Mouse (Mus musculus) B cell, adult 2 months (primary cell): ENCODE measurements around the gene Ppm1h.
"Not testable (repeated sequence)": the region's sequence is repeated elsewhere in the genome, so short reads cannot be mapped to it uniquely, and the experiment has no call there.

ENCODE experiments used
- DNase-seq, 2 experiments: peaks; one replicate each; pipeline ENCODE4 v3.0.0; 2022

The Ppm1h gene

DNA sequence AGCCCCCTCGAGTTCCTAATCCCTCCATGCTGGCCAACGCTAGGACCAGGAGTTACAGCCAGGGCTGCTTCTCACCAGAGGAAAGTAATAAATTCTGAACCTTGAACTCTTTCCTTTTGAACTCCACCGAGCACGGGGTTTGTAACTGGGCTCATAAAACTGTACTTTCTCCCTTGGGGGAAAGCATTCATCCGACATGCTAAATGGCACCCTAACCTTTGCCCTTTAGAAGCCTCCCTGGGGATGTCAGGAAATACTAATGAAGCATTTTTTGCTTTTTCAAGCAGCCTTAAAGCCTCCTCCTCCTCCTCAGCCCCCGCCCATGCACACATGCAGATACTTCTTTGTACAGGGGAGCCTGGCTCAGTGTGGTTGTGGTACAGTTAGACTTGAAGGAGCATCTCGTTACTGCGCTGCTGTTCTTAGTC lies 232.2 kb downstream of the Ppm1h start:
- DNase-seq = no peak

- DNase-seq = no peak
Observed at GRCm38 (mm10) chr10:122911668-122912067, 233.1 kb downstream of the Ppm1h start.

DNA sequence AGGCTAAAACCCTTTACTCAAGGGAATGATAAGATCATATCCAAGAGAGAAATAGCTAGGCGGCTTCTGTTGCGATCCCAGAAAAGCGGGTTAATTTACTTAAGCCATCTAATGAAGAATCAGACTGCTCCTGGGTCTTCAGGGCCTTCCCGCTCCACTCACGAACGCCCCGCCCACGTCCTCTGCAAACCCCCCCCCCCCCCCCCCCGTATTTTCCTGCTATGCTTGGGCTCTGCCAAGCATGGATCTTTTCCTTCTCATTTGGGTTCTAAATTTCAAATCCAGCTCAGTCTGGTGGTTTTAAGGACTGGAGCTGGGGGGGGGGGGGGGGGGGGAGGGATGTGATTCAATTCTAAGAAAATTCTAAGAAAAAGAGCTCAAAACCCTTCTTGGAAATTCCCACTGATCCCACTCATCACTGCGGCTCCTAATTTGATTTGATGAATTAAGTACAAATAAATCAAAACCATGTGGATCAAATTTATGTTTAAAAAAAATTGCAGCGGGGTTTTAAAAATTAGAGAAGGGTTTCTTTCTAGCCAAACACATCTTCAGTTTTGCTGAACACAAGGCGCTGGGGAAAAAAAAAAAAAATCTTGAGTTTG lies 233.6 kb downstream of the Ppm1h start:
- no peak for DNase-seq

DNA sequence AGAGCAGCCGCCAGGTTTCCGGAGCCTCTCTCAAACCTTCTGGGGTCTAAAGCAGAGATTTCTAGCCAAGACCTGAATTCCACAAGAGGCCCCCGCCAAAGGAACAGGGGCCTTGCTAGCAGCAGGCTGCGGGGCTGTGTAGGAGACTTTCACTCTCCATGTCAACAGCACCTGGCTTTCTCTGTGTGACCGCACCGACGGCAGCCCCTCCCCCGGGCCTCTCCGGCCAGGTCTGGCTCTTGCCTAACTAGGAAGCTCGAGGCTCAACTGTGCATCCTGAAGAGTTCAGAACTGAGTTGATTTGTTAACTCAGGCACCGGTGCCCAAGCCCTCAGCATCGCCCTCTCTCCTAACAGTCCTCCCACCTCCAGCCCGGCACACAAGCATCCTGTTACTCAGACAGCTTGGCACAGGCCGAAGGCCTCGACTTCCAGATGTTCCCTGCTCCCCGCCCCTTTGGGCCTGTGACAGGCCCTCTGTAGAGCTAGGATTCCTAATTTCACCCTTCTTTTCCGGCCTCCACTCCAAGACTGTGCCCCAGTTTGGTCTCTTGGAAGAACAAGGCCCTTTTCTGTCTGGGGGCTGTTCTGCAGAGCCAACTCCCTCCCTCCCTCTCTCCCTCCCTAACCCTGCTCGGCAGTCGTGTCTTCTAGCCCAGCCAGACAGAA lies 234.3 kb downstream of the Ppm1h start:
- peak; percentile 1 to 4 for DNase-seq

DNA sequence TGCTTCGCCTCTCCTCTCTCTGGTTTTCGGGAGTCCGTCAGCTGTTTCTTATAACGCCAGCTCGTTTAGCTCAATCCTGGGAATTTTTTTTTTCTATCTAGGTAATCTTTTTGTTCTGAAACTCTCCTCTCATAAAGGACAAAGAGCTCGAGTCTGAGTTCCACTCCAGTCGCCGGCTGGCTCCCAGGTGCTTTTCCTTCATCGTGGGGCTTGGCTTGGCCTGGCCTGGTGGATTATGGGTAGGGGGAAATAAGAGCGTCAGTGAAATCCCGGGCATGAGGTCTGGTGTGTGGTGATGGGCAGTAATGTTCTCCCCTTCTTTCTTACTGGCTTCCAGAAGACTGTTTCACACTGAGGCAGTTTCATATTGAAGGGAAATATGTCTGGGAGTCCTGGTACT lies 234.8 kb downstream of the Ppm1h start:
- DNase-seq = no peak

- DNase-seq = no peak
Observed at GRCm38 (mm10) chr10:122915905-122916304, 237.3 kb downstream of the Ppm1h start.

- no peak for DNase-seq
Observed at GRCm38 (mm10) chr10:122917648-122918324, 239.2 kb downstream of the Ppm1h start.

DNA sequence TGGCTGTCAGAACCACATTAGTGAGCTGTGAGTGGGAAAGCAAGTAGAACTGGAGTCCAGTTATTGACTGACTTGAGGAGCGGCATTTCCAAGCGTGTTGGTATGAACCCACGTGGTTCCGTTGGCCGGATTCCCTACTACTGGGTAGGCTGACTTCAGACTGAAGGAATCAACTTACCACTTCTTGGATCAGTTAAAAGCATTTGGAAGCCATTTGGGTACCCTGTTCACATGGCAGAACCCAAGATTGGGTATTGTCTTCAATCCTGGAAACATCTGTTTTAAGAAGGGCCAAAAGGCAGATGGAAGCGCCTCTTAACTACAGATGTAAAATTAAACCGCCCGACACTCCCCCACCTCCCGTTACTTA lies 239.7 kb downstream of the Ppm1h start:
- DNase-seq = no peak

GRCm38 (mm10) chr10:122918754-122919153 lies 240.2 kb downstream of the Ppm1h start:
- no peak for DNase-seq

GRCm38 (mm10) chr10:122919416-122919815 lies 240.9 kb downstream of the Ppm1h start:
- DNase-seq = no peak

DNA sequence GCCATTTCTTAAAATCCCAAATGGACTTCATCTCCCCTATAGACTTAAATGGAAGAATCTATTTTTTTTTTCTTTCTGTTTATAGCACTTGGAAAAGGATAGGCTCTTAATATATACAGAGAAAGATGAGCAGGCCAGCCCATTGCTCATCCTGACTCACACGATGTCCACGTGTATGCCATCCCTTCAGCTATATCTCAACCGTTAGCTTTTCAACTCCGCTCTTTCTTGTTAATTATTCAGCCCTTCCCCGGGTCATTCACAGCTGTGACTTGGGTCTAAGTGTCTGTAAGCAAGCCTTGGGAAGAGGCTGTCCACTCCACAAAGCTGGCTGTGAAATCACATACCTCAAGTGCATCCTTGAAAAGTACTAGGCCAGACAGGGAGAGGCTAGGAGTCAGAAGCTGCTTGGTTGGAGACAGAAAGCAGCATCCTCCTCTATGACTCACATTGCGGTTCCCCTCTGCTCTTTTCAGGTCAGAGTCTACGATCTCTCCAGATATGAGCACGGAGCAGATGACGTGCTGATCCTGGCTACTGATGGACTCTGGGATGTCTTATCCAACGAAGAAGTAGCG lies 241.7 kb downstream of the Ppm1h start:
- DNase-seq = no peak

DNA sequence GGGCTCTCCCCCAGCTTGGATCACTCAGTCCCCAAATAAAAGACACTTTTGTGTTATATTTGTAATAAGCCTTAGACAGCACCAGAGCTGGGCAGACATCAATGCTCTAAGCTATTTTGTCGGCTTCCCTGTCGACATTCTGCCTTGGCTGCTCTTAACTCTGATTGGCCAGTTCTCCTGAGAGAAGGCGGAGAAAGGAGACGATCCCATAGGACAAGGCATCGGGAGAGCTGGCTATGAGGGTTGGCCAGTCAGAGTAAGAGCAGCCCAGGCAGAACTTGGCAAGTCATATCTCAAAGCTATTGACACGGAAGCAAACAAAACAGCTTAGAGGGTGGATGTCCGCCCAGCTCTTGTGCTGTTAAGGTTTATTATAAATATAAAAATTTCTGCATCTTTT lies 243.7 kb downstream of the Ppm1h start:
- DNase-seq = no peak

DNA sequence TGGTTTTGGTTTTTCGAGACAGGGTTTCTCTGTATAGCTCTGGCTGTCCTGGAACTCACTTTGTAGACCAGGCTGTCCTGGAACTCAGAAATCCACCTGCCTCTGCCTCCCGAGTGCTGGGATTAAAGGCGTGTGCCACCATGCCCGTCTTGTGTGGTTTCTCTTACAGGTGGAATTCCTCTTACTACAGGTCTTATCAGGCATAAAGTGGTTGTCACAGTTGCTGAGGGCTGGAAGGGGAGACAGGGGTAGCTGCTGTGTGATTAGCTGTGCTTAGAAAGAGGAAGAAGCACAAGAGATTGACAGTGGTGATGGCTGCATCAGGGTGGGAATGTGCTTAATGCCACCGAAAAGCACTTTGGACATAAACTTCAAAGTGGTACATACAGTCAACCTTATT lies 246.0 kb downstream of the Ppm1h start:
- not testable (repeated sequence) for DNase-seq

DNA sequence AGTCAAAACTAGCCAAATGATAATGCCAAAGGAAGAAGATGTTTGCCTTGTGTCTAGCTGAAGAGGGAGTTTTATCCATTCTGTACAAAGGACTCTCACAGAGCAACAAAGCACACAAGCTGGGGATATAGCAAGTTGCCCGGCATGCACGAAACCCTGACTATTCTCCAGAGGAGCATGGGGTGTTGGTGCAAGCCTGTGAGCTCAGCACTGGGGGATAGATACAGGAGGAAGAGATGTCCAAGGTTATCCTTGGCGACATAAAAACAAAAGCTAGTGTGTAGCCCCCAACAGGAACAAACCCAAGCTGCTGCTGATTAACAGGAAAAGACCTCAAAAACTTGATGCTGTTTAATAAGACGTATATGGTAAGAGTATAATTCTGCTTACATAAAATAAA lies 247.7 kb downstream of the Ppm1h start:
- no peak for DNase-seq

DNA sequence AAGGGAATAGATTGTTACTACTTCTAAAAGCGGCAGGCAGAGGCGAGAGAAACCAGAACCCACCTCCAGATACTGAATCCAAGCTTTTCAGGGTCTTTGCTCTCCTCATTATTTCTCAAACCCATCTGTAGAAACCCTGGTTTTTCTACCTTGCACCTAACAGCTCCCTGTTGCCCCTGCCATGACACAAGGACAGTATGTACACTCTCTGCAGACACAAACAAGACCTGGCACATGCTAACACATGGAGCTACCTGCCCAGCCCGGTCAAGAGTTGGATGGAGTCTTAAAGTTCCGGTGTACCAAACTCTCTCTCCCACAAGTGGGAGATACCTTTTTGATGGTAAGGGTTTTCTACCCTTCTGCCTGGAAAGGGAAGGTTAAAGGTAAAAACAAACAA lies 252.0 kb downstream of the Ppm1h start:
- DNase-seq = no peak

GRCm38 (mm10) chr10:122931193-122931832 lies 252.8 kb downstream of the Ppm1h start:
- no peak for DNase-seq

GRCm38 (mm10) chr10:122931851-122932550 lies 253.4 kb downstream of the Ppm1h start:
- no peak for DNase-seq

DNA sequence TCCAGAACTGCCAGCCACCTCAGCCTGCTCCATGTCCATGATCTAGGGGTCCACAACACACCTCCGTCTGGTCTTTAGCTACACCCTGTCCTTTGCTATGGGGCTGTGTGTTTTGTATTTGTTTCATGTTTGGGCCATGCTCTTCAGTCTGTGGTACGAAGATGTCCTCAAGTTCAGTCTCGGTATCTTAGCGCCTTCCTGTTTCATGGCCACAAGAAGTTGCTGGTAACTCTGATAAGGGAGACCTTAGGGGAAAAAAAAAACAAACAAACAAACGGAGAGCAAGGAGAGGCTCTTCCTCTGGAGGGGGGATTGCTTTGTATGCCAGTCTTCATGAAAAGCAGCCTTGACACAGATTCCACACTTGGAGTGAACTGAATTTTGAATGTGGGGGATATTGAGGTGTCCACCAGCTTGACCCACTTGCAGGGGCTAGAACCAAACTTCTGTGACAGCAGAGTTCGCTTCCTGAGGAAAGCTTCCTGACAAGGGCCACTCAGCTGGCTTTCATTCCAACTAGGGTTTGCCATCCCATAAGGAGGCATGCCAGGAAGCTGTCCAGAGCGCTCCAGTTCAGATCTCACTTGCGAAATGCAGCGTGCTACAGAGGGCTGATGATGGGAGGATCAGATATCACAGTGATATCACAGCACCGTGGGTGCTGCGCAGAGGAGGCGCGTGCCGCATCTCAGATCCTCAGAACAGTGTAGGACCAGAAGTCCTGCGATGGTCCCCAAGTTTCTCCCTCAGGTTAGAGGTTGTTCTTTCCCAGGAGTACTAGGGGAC lies 254.7 kb downstream of the Ppm1h start:
- DNase-seq = no peak

DNA sequence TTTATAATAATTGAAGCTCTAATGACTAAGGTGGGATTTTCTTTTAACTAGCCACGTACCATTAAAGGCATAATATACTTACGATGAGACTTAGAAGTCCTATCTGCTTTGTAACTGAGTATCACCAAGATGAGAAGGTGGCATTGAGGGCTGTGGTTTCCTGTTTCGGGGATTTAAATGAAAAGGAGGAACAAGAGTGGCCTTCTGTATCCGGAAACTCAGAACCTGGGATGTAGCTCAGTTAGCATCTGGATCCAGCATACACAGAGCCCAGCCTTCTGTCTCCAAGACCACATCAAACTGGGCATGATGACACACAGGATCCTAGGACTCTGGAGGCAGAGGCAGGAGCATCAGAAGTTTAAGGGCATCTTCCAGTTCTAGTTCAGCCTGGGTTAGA lies 256.8 kb downstream of the Ppm1h start:
- DNase-seq = not testable (repeated sequence)

GRCm38 (mm10) chr10:122937380-122937779 lies 258.8 kb downstream of the Ppm1h start:
- not testable (repeated sequence) for DNase-seq

- no peak for DNase-seq
Observed at GRCm38 (mm10) chr10:122939546-122939945, 261.0 kb downstream of the Ppm1h start.

GRCm38 (mm10) chr10:122942771-122943170 lies 264.2 kb downstream of the Ppm1h start:
- no peak for DNase-seq
